Mouse (Mus musculus): ENCODE data around the gene Gm17018. TPM values are rescaled to one million over a fixed set of nuclear protein-coding genes. Genes with fewer than 3 reads are reported as not detected.

The Gm17018 gene
- 21.1 and 22.4 TPM in 2 replicates for polyA plus RNA-seq (2011; ENCODE audit: insufficient read depth, insufficient read length, low read depth, missing spikeins)

DNA sequence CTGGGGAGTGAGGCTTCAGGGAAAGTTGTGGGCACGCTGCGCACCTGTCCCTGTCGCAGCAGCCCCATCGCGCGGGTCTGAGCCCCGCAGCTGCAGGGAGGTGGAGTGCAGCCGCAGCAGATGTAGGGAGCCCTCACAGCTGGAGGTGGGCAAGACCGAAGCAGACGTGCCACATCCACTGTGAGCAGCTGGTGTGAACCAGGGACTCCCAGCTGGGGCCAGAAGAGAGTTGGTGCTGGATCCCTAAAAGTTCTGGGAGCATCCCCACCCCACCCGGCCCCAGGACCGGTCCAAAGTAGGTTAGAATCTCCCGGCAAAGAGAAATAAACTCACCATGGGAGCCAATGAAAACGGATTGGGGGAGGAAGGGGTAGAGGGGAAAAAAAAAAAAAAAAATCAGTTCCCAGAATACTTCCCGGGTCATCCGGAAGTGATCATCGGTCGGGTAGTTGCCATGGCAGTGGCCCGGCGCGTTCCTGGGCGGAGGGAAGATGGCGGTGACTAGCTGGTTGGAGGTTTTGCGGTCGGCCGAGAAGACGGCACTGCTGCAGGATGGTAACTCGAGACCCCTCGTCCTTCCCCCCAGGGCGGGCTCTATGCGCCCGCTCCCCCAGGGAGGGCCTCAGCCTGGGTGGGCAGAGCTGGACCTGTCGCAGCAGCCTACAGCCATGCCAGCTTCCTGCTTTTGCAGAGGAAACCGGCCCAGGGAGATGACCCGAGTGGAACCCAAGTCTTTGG, at the start of gene Gm17018, which contains the start of gene Poll:
Gene Gm17018, plus strand, starts transcription at position 463 of the 738 bp plus-strand sequence.
Gene Poll, minus strand, starts transcription at position 379 of the 738 bp plus-strand sequence.
- H3K27me3 ChIP-seq (ENCODE audit: control insufficient read depth, insufficient read depth, low read length, poor library complexity, severe bottlenecking): no peaks in the 10 kb centered on the region

DNA sequence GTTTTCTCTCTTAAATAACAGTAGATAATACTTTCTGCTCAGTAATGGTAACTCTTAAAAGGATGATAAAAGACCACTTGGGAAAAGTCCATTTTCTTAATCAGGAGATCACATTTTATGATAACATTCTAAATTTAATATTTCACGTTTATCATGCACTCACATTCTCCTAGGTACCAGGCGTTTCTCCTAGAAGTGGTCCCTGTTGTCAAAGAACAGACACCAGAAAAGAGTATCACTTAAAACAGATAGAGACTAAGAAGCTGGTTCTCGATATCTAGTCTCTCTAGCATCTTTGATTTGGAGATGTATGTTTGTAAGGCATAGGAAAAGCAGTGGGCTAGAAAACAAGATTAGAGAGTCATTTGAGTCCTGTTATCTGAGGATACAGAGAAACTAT, 49.7 kb upstream of the Gm17018 start:
- Histone ChIP-seq H3K9ac (ENCODE audit: low read depth, poor library complexity, severe bottlenecking) (no peak overlapping the region), H3K9me3 (replicated peaks; ENCODE audit: control insufficient read depth, insufficient read depth, low read length, poor library complexity, severe bottlenecking) (no peaks in the 10 kb centered on the region), H3K4me3 (ENCODE audit: low read depth, low read length) (no peak overlapping the region), H3K27me3 (ENCODE audit: control insufficient read depth, insufficient read depth, low read length, poor library complexity, severe bottlenecking) (no peaks in the 10 kb centered on the region), H3K27ac (ENCODE audit: insufficient read depth, low read length) (no peak overlapping the region), H3K36me3 (ENCODE audit: control insufficient read depth, insufficient read depth, low read length, poor library complexity, severe bottlenecking) (no peaks in the 10 kb centered on the region), H3K4me1 (ENCODE audit: control insufficient read depth, insufficient read depth, low read length) (no peaks in the 10 kb centered on the region)
- TF ChIP-seq EP300 (IDR thresholded peaks at IDR 0.05; ENCODE audit: insufficient read depth, low read depth, low read length): no peak

More for the DNA sequence above, at the start of gene Gm17018, which contains the start of gene Poll:
- Histone ChIP-seq H3K36me3 (ENCODE audit: control insufficient read depth, insufficient read depth, low read length, poor library complexity, severe bottlenecking) (peaks cover 4% of the 10 kb centered on the region; the same call in 1 of the 2 replicates), H3K4me1 (ENCODE audit: control insufficient read depth, insufficient read depth, low read length) (no peaks in the 10 kb centered on the region), H3K27ac (ENCODE audit: insufficient read depth, low read length) (0 out of 2 replicates have a peak within 1 kb of the TSS, but pooled peaks have one; percentile 2), H3K9me3 (replicated peaks; ENCODE audit: control insufficient read depth, insufficient read depth, low read length, poor library complexity, severe bottlenecking) (no peaks in the 10 kb centered on the region), H3K9ac (ENCODE audit: low read depth, poor library complexity, severe bottlenecking) (peak within 1 kb of the TSS; percentile 85), H3K4me3 (ENCODE audit: low read depth, low read length) (peak within 1 kb of the TSS; percentile 90)
- TF ChIP-seq CTCF (IDR thresholded peaks at IDR 0.05; ENCODE audit: low read depth, low read length) (no peak), EP300 (IDR thresholded peaks at IDR 0.05; ENCODE audit: insufficient read depth, low read depth, low read length) (no peak), POLR2A (IDR thresholded peaks at IDR 0.05; ENCODE audit: insufficient read depth, low read length) (no peak)

DNA sequence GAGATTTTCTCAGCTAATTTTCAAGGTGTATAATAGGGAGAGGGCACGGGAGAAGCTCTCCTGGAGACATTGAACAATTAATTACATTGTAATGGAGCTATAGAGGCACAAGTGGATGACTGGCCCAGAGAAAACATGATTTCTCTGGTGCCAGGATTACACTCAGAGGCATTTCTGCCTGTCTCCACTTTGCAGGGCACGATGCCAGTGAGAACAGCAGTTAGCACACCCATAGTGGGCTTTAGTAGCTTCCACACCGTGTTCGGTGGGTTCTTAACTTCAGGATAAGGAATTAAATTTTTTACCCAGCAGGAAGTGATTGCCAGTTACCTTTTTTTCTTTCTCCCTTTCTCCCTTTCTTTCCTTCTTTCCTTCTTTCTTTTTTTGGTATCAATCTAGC, 49.0 kb upstream of the Gm17018 start:
- no peak overlapping the region for H3K9ac ChIP-seq (ENCODE audit: low read depth, poor library complexity, severe bottlenecking)
- no peaks in the 10 kb centered on the region for H3K4me1 ChIP-seq (ENCODE audit: control insufficient read depth, insufficient read depth, low read length)
- TF ChIP-seq CTCF (IDR thresholded peaks at IDR 0.05; ENCODE audit: low read depth, low read length): no peak
- TF ChIP-seq POLR2A (IDR thresholded peaks at IDR 0.05; ENCODE audit: insufficient read depth, low read length): no peak
- no peak for TF ChIP-seq EP300 (IDR thresholded peaks at IDR 0.05; ENCODE audit: insufficient read depth, low read depth, low read length)
- H3K27me3 ChIP-seq (ENCODE audit: control insufficient read depth, insufficient read depth, low read length, poor library complexity, severe bottlenecking): no peaks in the 10 kb centered on the region
- H3K36me3 ChIP-seq (ENCODE audit: control insufficient read depth, insufficient read depth, low read length, poor library complexity, severe bottlenecking): no peaks in the 10 kb centered on the region
- H3K9me3 ChIP-seq (replicated peaks; ENCODE audit: control insufficient read depth, insufficient read depth, low read length, poor library complexity, severe bottlenecking): no peaks in the 10 kb centered on the region
- H3K27ac ChIP-seq (ENCODE audit: insufficient read depth, low read length): no peak overlapping the region
- no peak overlapping the region for H3K4me3 ChIP-seq (ENCODE audit: low read depth, low read length)

DNA sequence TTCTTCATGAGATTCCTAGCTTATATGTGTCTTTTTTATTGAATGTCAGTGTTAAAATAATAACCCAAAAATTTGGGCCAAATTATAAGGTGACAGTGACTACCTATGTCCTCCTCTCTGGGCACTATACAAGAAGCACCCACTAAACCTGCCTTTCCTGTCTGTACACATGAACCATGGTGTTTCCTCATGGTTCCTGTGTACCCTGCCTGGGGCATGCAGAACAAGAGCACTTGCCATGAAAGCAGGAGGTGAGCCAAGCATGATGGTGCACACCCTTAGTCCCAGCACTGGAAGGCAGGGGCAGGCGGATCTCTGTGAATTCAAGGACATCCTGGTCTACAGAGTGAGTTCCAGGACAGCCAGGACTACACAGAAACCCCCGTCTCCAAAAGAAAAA, 45.1 kb upstream of the Gm17018 start:
- H3K27me3 ChIP-seq (ENCODE audit: control insufficient read depth, insufficient read depth, low read length, poor library complexity, severe bottlenecking): no peaks in the 10 kb centered on the region
- H3K4me3 ChIP-seq (ENCODE audit: low read depth, low read length): no peak overlapping the region
- no peak overlapping the region for H3K27ac ChIP-seq (ENCODE audit: insufficient read depth, low read length)
- TF ChIP-seq POLR2A (IDR thresholded peaks at IDR 0.05; ENCODE audit: insufficient read depth, low read length) (no peak), EP300 (IDR thresholded peaks at IDR 0.05; ENCODE audit: insufficient read depth, low read depth, low read length) (no peak), CTCF (IDR thresholded peaks at IDR 0.05; ENCODE audit: low read depth, low read length) (no peak)
- H3K9me3 ChIP-seq (replicated peaks; ENCODE audit: control insufficient read depth, insufficient read depth, low read length, poor library complexity, severe bottlenecking): no peaks in the 10 kb centered on the region
- H3K4me1 ChIP-seq (ENCODE audit: control insufficient read depth, insufficient read depth, low read length): no peaks in the 10 kb centered on the region
- H3K36me3 ChIP-seq (ENCODE audit: control insufficient read depth, insufficient read depth, low read length, poor library complexity, severe bottlenecking): no peaks in the 10 kb centered on the region
- H3K9ac ChIP-seq (ENCODE audit: low read depth, poor library complexity, severe bottlenecking): no peak overlapping the region

DNA sequence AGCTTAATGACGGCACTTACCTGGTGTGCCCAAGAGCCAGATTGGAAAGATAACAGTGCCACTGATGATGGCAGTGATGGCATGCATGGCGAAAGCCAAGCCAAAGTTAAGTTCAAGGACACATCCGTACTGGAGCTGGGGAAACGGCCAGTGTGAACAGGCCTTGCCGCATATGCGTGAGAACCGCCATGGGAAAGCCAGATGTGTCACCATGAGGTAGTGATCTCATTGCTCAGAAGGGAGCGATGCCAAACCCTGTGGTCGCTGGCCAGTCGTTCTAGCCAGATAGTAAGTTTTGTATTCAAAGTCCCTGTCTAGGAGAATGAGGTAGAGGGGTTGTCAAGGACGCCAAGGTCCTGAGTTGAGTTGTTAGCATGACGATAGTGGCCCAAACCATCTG, 44.2 kb upstream of the Gm17018 start:
- Histone ChIP-seq H3K36me3 (ENCODE audit: control insufficient read depth, insufficient read depth, low read length, poor library complexity, severe bottlenecking) (no peaks in the 10 kb centered on the region), H3K27me3 (ENCODE audit: control insufficient read depth, insufficient read depth, low read length, poor library complexity, severe bottlenecking) (no peaks in the 10 kb centered on the region)

DNA sequence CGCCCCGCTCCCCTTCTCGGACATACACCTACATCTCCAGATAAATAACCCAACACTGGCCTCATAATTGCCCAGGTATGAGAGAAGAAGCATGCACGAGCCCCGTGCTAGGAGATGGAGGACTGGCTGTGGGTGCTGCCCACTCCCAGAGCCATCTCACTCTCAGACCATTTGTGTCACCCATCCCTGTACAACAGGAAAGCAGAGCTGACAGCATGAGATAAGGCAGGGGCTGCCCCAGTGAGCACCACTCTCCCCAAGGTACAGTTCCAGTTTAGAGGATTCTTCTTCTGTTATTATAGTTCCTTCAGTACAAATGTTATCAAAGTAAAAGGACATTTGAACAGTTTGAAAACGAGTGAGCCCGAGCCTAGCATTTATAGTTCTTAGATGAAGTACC, 33.0 kb upstream of the Gm17018 start:
- no peak overlapping the region for H3K9ac ChIP-seq (ENCODE audit: low read depth, poor library complexity, severe bottlenecking)
- 0 out of 2 replicates have a peak, but pooled peaks cover 2% of the 10 kb centered on the region for H3K36me3 ChIP-seq (ENCODE audit: control insufficient read depth, insufficient read depth, low read length, poor library complexity, severe bottlenecking)
- H3K27me3 ChIP-seq (ENCODE audit: control insufficient read depth, insufficient read depth, low read length, poor library complexity, severe bottlenecking): no peaks in the 10 kb centered on the region
- no peak overlapping the region for H3K4me3 ChIP-seq (ENCODE audit: low read depth, low read length)
- H3K4me1 ChIP-seq (ENCODE audit: control insufficient read depth, insufficient read depth, low read length): no peaks in the 10 kb centered on the region
- TF ChIP-seq CTCF (IDR thresholded peaks at IDR 0.05; ENCODE audit: low read depth, low read length): no peak
- no peak for TF ChIP-seq EP300 (IDR thresholded peaks at IDR 0.05; ENCODE audit: insufficient read depth, low read depth, low read length)
- TF ChIP-seq POLR2A (IDR thresholded peaks at IDR 0.05; ENCODE audit: insufficient read depth, low read length): no peak
- H3K27ac ChIP-seq (ENCODE audit: insufficient read depth, low read length): no peak overlapping the region
- H3K9me3 ChIP-seq (replicated peaks; ENCODE audit: control insufficient read depth, insufficient read depth, low read length, poor library complexity, severe bottlenecking): no peaks in the 10 kb centered on the region

More for the DNA sequence above, 44.2 kb upstream of the Gm17018 start:
- Histone ChIP-seq H3K4me3 (ENCODE audit: low read depth, low read length) (no peak overlapping the region), H3K4me1 (ENCODE audit: control insufficient read depth, insufficient read depth, low read length) (no peaks in the 10 kb centered on the region), H3K9me3 (replicated peaks; ENCODE audit: control insufficient read depth, insufficient read depth, low read length, poor library complexity, severe bottlenecking) (no peaks in the 10 kb centered on the region), H3K27ac (ENCODE audit: insufficient read depth, low read length) (no peak overlapping the region), H3K9ac (ENCODE audit: low read depth, poor library complexity, severe bottlenecking) (no peak overlapping the region)
- TF ChIP-seq EP300 (IDR thresholded peaks at IDR 0.05; ENCODE audit: insufficient read depth, low read depth, low read length): no peak
- TF ChIP-seq POLR2A (IDR thresholded peaks at IDR 0.05; ENCODE audit: insufficient read depth, low read length): no peak
- TF ChIP-seq CTCF (IDR thresholded peaks at IDR 0.05; ENCODE audit: low read depth, low read length): no peak
